26 mouse cellular contexts compared by ENCODE assay signal in genomic region chr9:107598385-107598784, GRCm38 (mm10). TPM values are rescaled to one million over a fixed set of nuclear protein-coding genes. Genes with fewer than 3 reads are reported as not detected.
DNase-seq lines count a peak whose midpoint lies in the region; ATAC-seq and TF ChIP-seq lines count a peak whose summit lies in the region.
"Had no signal": no experiment of that assay in that cellular context is flagged by ENCODE, and none has a peak within 500 bp of the region (broad histone marks: within the 10 kb centered on the region; RNA-seq: fewer than 3 reads in every experiment).

No protein-coding gene starts in this region.

- H3K79me2 ChIP-seq in liver, adult 2 months (ENCODE audit: control insufficient read depth, insufficient read depth, low read length) = no peaks in the 10 kb centered on the region

- TF ChIP-seq EP300 in liver, postnatal 0 days (IDR thresholded peaks at IDR 0.05; ENCODE audit: low read depth) = no peak
- no peak for TF ChIP-seq EP300 in ES-Bruce4 (IDR thresholded peaks at IDR 0.05; ENCODE audit: insufficient read depth, low read depth, low read length)
- no peak for TF ChIP-seq EP300 in stomach, postnatal 0 days (optimal IDR thresholded peaks at IDR 0.05)

- 73% methylated on average over 5 of the region's 5 CpGs for WGBS in kidney, embryonic 15.5 days
- WGBS in liver, adult 2 months = 38% methylated on average over 5 of the region's 5 CpGs
- 58% methylated on average over 5 of the region's 5 CpGs for WGBS in liver, postnatal 0 days (ENCODE audit: insufficient replicate concordance)
- WGBS in embryonic facial prominence, embryonic 10.5 days = 83% methylated on average over 5 of the region's 5 CpGs
- 64% methylated on average over 5 of the region's 5 CpGs for WGBS in stomach, postnatal 0 days

- no peak overlapping the region for H3K9ac ChIP-seq in kidney, embryonic 15.5 days
- peak overlapping the region; percentile 18 for H3K9ac ChIP-seq in liver, adult 2 months (ENCODE audit: low read depth, low read length)
- H3K9ac ChIP-seq in liver, postnatal 0 days (replicated peaks) = no peak overlapping the region
- H3K9ac ChIP-seq in ES-Bruce4 (ENCODE audit: low read depth, poor library complexity, severe bottlenecking) = no peak overlapping the region
- no peak overlapping the region; the same call in 1 of the 2 replicates for H3K9ac ChIP-seq in stomach, postnatal 0 days (ENCODE audit: low read length)
- H3K9ac ChIP-seq: embryonic facial prominence, embryonic 12.5 days; forebrain, postnatal 0 days; heart, embryonic 12.5 days; hindbrain, embryonic 14.5 days; liver, embryonic 14.5 days; lung, embryonic 15.5 days had no signal

- no peaks in the 10 kb centered on the region for H3K9me3 ChIP-seq in kidney, embryonic 15.5 days (replicated peaks)
- no peaks in the 10 kb centered on the region for H3K9me3 ChIP-seq in liver, postnatal 0 days (ENCODE audit: low read length)
- no peaks in the 10 kb centered on the region for H3K9me3 ChIP-seq in ES-Bruce4 (replicated peaks; ENCODE audit: control insufficient read depth, insufficient read depth, low read length, poor library complexity, severe bottlenecking)
- H3K9me3 ChIP-seq in embryonic facial prominence, embryonic 10.5 days = no peaks in the 10 kb centered on the region
- no peaks in the 10 kb centered on the region for H3K9me3 ChIP-seq in stomach, postnatal 0 days (ENCODE audit: control insufficient read depth, low read length)
- H3K9me3 ChIP-seq: embryonic facial prominence, embryonic 12.5 days; heart, embryonic 12.5 days; lung, embryonic 15.5 days had no signal

- H3K27me3 ChIP-seq in kidney, embryonic 15.5 days = 0 out of 2 replicates have a peak, but pooled peaks cover 3% of the 10 kb centered on the region
- no peaks in the 10 kb centered on the region for H3K27me3 ChIP-seq in liver, adult 2 months (ENCODE audit: control insufficient read depth, insufficient read depth, low read length)
- no peaks in the 10 kb centered on the region for H3K27me3 ChIP-seq in liver, postnatal 0 days (ENCODE audit: insufficient read depth, low read length)
- H3K27me3 ChIP-seq in ES-Bruce4 (ENCODE audit: control insufficient read depth, insufficient read depth, low read length, poor library complexity, severe bottlenecking) = no peaks in the 10 kb centered on the region
- H3K27me3 ChIP-seq in embryonic facial prominence, embryonic 10.5 days (replicated peaks; ENCODE audit: low read depth, poor library complexity, severe bottlenecking) = peaks cover 24% of the 10 kb centered on the region
- no peaks in the 10 kb centered on the region for H3K27me3 ChIP-seq in stomach, postnatal 0 days (ENCODE audit: control insufficient read depth, insufficient read depth, low read length)
- H3K27me3 ChIP-seq: Patski had no signal

- peaks cover 22% of the 10 kb centered on the region for H3K4me1 ChIP-seq in kidney, embryonic 15.5 days
- peaks cover 16% of the 10 kb centered on the region for H3K4me1 ChIP-seq in liver, adult 2 months (ENCODE audit: control insufficient read depth, insufficient read depth, low read length)
- peaks cover 12% of the 10 kb centered on the region for H3K4me1 ChIP-seq in liver, postnatal 0 days (ENCODE audit: insufficient read depth)
- peaks cover 2% of the 10 kb centered on the region for H3K4me1 ChIP-seq in ES-Bruce4 (ENCODE audit: control insufficient read depth, insufficient read depth, low read length)
- H3K4me1 ChIP-seq in embryonic facial prominence, embryonic 10.5 days = peaks cover 21% of the 10 kb centered on the region
- no peaks in the 10 kb centered on the region for H3K4me1 ChIP-seq in stomach, postnatal 0 days (replicated peaks; ENCODE audit: control insufficient read depth, insufficient read depth)

- H3K36me3 ChIP-seq in kidney, embryonic 15.5 days = peaks cover 46% of the 10 kb centered on the region
- H3K36me3 ChIP-seq in liver, adult 2 months (ENCODE audit: control insufficient read depth, insufficient read depth, low read length) = no peaks in the 10 kb centered on the region; the same call in 1 of the 2 replicates
- peaks cover 15% of the 10 kb centered on the region for H3K36me3 ChIP-seq in liver, postnatal 0 days (replicated peaks; ENCODE audit: insufficient read depth, low read length)
- H3K36me3 ChIP-seq in ES-Bruce4 (ENCODE audit: control insufficient read depth, insufficient read depth, low read length, poor library complexity, severe bottlenecking) = no peaks in the 10 kb centered on the region
- H3K36me3 ChIP-seq in embryonic facial prominence, embryonic 10.5 days (replicated peaks) = peaks cover 23% of the 10 kb centered on the region
- H3K36me3 ChIP-seq in stomach, postnatal 0 days (ENCODE audit: control insufficient read depth, insufficient read depth, low read length) = peaks cover 5% of the 10 kb centered on the region; the same call in 1 of the 2 replicates

- peak; percentile 64 for DNase-seq in kidney, adult 11 months
- DNase-seq in liver, adult 2 months (ENCODE audit: extremely low read depth, low read depth, low spot score) = peak; percentile 79
- DNase-seq in liver, postnatal 0 days = no peak
- no peak for DNase-seq in embryonic facial prominence, embryonic 10.5 days (ENCODE audit: low spot score)
- no peak for DNase-seq in stomach, postnatal 0 days (ENCODE audit: low spot score)
- DNase-seq in cerebellum, adult 11 months = no peak
- DNase-seq: adrenal gland, postnatal 10 days; B cell, adult 2 months; cerebellum, adult 9-10 months; cerebellum, postnatal 36 days; forebrain, postnatal 0 days; gastrocnemius, postnatal 14 days; heart, adult 11 months; heart, postnatal 4 days had no signal

- no peak for TF ChIP-seq CTCF in liver, adult 2 months (IDR thresholded peaks at IDR 0.05; ENCODE audit: low read depth, low read length)
- TF ChIP-seq CTCF in liver, postnatal 0 days (IDR thresholded peaks at IDR 0.05; ENCODE audit: low read depth) = no peak
- TF ChIP-seq CTCF in ES-Bruce4 (IDR thresholded peaks at IDR 0.05; ENCODE audit: low read depth, low read length) = no peak
- TF ChIP-seq CTCF in stomach, postnatal 0 days (IDR thresholded peaks at IDR 0.05; ENCODE audit: low read depth) = no peak

- ATAC-seq in kidney, embryonic 15.5 days (replicated peaks; ENCODE audit: low FRiP score) = no peak
- no peak for ATAC-seq in liver, postnatal 0 days
- no peak for ATAC-seq in stomach, postnatal 0 days (ENCODE audit: low FRiP score, low TSS enrichment)
- ATAC-seq: forebrain, postnatal 0 days; Patski had no signal

- no peak overlapping the region for H3K4me2 ChIP-seq in kidney, embryonic 15.5 days
- H3K4me2 ChIP-seq in liver, postnatal 0 days (ENCODE audit: low read depth, low read length) = no peak overlapping the region
- H3K4me2 ChIP-seq in stomach, postnatal 0 days (replicated peaks; ENCODE audit: low read depth) = no peak overlapping the region
- H3K4me2 ChIP-seq: embryonic facial prominence, embryonic 12.5 days; heart, embryonic 12.5 days; hindbrain, embryonic 14.5 days; lung, embryonic 15.5 days; midbrain, embryonic 11.5 days had no signal

- no peak overlapping the region for H3K27ac ChIP-seq in kidney, embryonic 15.5 days
- peak overlapping the region; percentile 47 for H3K27ac ChIP-seq in liver, adult 2 months (replicated peaks; ENCODE audit: insufficient read depth, low read depth, low read length)
- no peak overlapping the region for H3K27ac ChIP-seq in liver, postnatal 0 days (ENCODE audit: low read depth)
- no peak overlapping the region for H3K27ac ChIP-seq in ES-Bruce4 (ENCODE audit: insufficient read depth, low read length)
- H3K27ac ChIP-seq in embryonic facial prominence, embryonic 10.5 days (replicated peaks) = no peak overlapping the region
- no peak overlapping the region for H3K27ac ChIP-seq in stomach, postnatal 0 days (replicated peaks)
- H3K27ac ChIP-seq: embryonic facial prominence, embryonic 12.5 days; hindbrain, embryonic 14.5 days; liver, embryonic 14.5 days; lung, embryonic 15.5 days had no signal

- TF ChIP-seq POLR2A in liver, adult 2 months (IDR thresholded peaks at IDR 0.05; ENCODE audit: extremely low read depth, insufficient read depth, low read length) = no peak
- no peak for TF ChIP-seq POLR2A in ES-Bruce4 (IDR thresholded peaks at IDR 0.05; ENCODE audit: insufficient read depth, low read length)

- no peak overlapping the region for H3K4me3 ChIP-seq in kidney, embryonic 15.5 days (replicated peaks)
- peak overlapping the region; percentile 8; the same call in 1 of the 2 replicates for H3K4me3 ChIP-seq in liver, adult 2 months (ENCODE audit: insufficient read depth, low read depth, low read length)
- no peak overlapping the region for H3K4me3 ChIP-seq in liver, postnatal 0 days (ENCODE audit: low read depth, low read length)
- H3K4me3 ChIP-seq in ES-Bruce4 (ENCODE audit: low read depth, low read length) = peak overlapping the region; percentile 35
- 0 out of 2 replicates have a peak overlapping the region, but pooled peaks have one; percentile 4 for H3K4me3 ChIP-seq in embryonic facial prominence, embryonic 10.5 days
- no peak overlapping the region for H3K4me3 ChIP-seq in stomach, postnatal 0 days (ENCODE audit: low read depth, low read length)
- H3K4me3 ChIP-seq: embryonic facial prominence, embryonic 12.5 days; heart, embryonic 12.5 days; lung, embryonic 15.5 days had no signal

RNA-seq across cellular contexts. Expression of gene Sema3b, which starts 10.6 kb away (rescaled TPM):
- polyA plus RNA-seq in kidney, embryonic 15.5 days (2015; fragmentation: Nextera tagmentation; extraction: Ambion mirVana) = 21.1 and 22.5 TPM in 2 replicates
- total RNA-seq in liver, adult 2 months (2014; rRNA removed) = 0.13 and 0.37 TPM in 2 replicates
- polyA plus RNA-seq in liver, adult 2 months (2012; rRNA removed) = 0.68 and 0.83 TPM in 2 replicates
- 0.41 and 0.56 TPM in 2 replicates for polyA plus RNA-seq in liver, postnatal 0 days (2015; fragmentation: Nextera tagmentation; extraction: Ambion mirVana)
- polyA plus RNA-seq in ES-Bruce4 (2011; ENCODE audit: insufficient read depth, insufficient read length, low read depth, missing spikeins) = 15.4 and 16.5 TPM in 2 replicates
- polyA plus RNA-seq in embryonic facial prominence, embryonic 10.5 days (2016; fragmentation: Nextera tagmentation; extraction: Ambion mirVana) = 2.7 TPM in 2 replicates
- polyA plus RNA-seq in stomach, postnatal 0 days (2015; fragmentation: Nextera tagmentation; extraction: Ambion mirVana) = 16.3 and 19.1 TPM in 2 replicates
- total RNA-seq: megakaryocyte progenitor cell, adult 5-6 weeks; monocyte, adult 5-6 weeks had no signal

RNA-seq across cellular contexts. Expression of gene Ifrd2, which starts 10.9 kb away (rescaled TPM):
- 47.8 and 55.8 TPM in 2 replicates for polyA plus RNA-seq in kidney, embryonic 15.5 days (2015; fragmentation: Nextera tagmentation; extraction: Ambion mirVana)
- total RNA-seq in liver, adult 2 months (2014; rRNA removed) = 21.5 and 32.2 TPM in 2 replicates
- polyA plus RNA-seq in liver, adult 2 months (2012; rRNA removed) = 54.6 and 56.2 TPM in 2 replicates
- polyA plus RNA-seq in liver, postnatal 0 days (2015; fragmentation: Nextera tagmentation; extraction: Ambion mirVana) = 63.6 and 68.0 TPM in 2 replicates
- polyA plus RNA-seq in ES-Bruce4 (2011; ENCODE audit: insufficient read depth, insufficient read length, low read depth, missing spikeins) = 43.8 and 45.3 TPM in 2 replicates
- polyA plus RNA-seq in embryonic facial prominence, embryonic 10.5 days (2016; fragmentation: Nextera tagmentation; extraction: Ambion mirVana) = 59.7 and 72.1 TPM in 2 replicates
- polyA plus RNA-seq in stomach, postnatal 0 days (2015; fragmentation: Nextera tagmentation; extraction: Ambion mirVana) = 35.5 and 42.7 TPM in 2 replicates

RNA-seq across cellular contexts. Expression of gene Hyal3, which starts 17.8 kb away (rescaled TPM):
- 1.3 TPM in 2 replicates for polyA plus RNA-seq in kidney, embryonic 15.5 days (2015; fragmentation: Nextera tagmentation; extraction: Ambion mirVana)
- total RNA-seq in liver, adult 2 months (2014; rRNA removed) = 0.13 and 0.18 TPM in 2 replicates
- polyA plus RNA-seq in liver, adult 2 months (2012; rRNA removed) = 0.29 and 0.54 TPM in 2 replicates
- 0.65 and 0.86 TPM in 2 replicates for polyA plus RNA-seq in liver, postnatal 0 days (2015; fragmentation: Nextera tagmentation; extraction: Ambion mirVana)
- 1.0 and 2.1 TPM in 2 replicates for polyA plus RNA-seq in ES-Bruce4 (2011; ENCODE audit: insufficient read depth, insufficient read length, low read depth, missing spikeins)
- polyA plus RNA-seq in embryonic facial prominence, embryonic 10.5 days (2016; fragmentation: Nextera tagmentation; extraction: Ambion mirVana) = 0.48 and 0.96 TPM in 2 replicates
- 1.3 and 1.4 TPM in 2 replicates for polyA plus RNA-seq in stomach, postnatal 0 days (2015; fragmentation: Nextera tagmentation; extraction: Ambion mirVana)
- total RNA-seq: monocyte, adult 5-6 weeks had no signal
- polyA plus RNA-seq: forebrain, embryonic 11.5 days had no signal

RNA-seq across cellular contexts. Expression of gene Naa80, which starts 19.7 kb away (rescaled TPM):
- polyA plus RNA-seq in kidney, embryonic 15.5 days (2015; fragmentation: Nextera tagmentation; extraction: Ambion mirVana) = 16.0 and 19.3 TPM in 2 replicates
- total RNA-seq in liver, adult 2 months (2014; rRNA removed) = 12.3 and 12.8 TPM in 2 replicates
- 88.5 and 130 TPM in 2 replicates for polyA plus RNA-seq in liver, adult 2 months (2012; rRNA removed)
- 10.4 and 11.6 TPM in 2 replicates for polyA plus RNA-seq in liver, postnatal 0 days (2015; fragmentation: Nextera tagmentation; extraction: Ambion mirVana)
- 18.6 and 21.1 TPM in 2 replicates for polyA plus RNA-seq in ES-Bruce4 (2011; ENCODE audit: insufficient read depth, insufficient read length, low read depth, missing spikeins)
- 18.9 and 20.3 TPM in 2 replicates for polyA plus RNA-seq in embryonic facial prominence, embryonic 10.5 days (2016; fragmentation: Nextera tagmentation; extraction: Ambion mirVana)
- 13.3 and 14.7 TPM in 2 replicates for polyA plus RNA-seq in stomach, postnatal 0 days (2015; fragmentation: Nextera tagmentation; extraction: Ambion mirVana)

RNA-seq across cellular contexts. Expression of gene Hyal1, which starts 21.7 kb away (rescaled TPM):
- 8.6 and 10.5 TPM in 2 replicates for polyA plus RNA-seq in kidney, embryonic 15.5 days (2015; fragmentation: Nextera tagmentation; extraction: Ambion mirVana)
- 33.2 TPM in 2 replicates for total RNA-seq in liver, adult 2 months (2014; rRNA removed)
- polyA plus RNA-seq in liver, adult 2 months (2012; rRNA removed) = 35.1 and 43.4 TPM in 2 replicates
- 2.5 and 3.3 TPM in 2 replicates for polyA plus RNA-seq in liver, postnatal 0 days (2015; fragmentation: Nextera tagmentation; extraction: Ambion mirVana)
- 25.8 and 29.7 TPM in 2 replicates for polyA plus RNA-seq in ES-Bruce4 (2011; ENCODE audit: insufficient read depth, insufficient read length, low read depth, missing spikeins)
- 8.4 and 9.1 TPM in 2 replicates for polyA plus RNA-seq in embryonic facial prominence, embryonic 10.5 days (2016; fragmentation: Nextera tagmentation; extraction: Ambion mirVana)
- polyA plus RNA-seq in stomach, postnatal 0 days (2015; fragmentation: Nextera tagmentation; extraction: Ambion mirVana) = 7.2 and 8.0 TPM in 2 replicates

Comparison
In these comparisons a context has a peak if more than half of its experiments do, and no peak if none do; other contexts are left out.
1. DNase-seq: peak in kidney, adult 11 months (single experiment) and liver, adult 2 months (single experiment); none in liver, postnatal 0 days (single experiment), embryonic facial prominence, embryonic 10.5 days (single experiment), stomach, postnatal 0 days (single experiment) and cerebellum, adult 11 months (single experiment).
2. H3K4me3 ChIP-seq: peak in liver, adult 2 months (single experiment), ES-Bruce4 (single experiment) and embryonic facial prominence, embryonic 10.5 days (single experiment); none in kidney, embryonic 15.5 days (single experiment), liver, postnatal 0 days (single experiment) and stomach, postnatal 0 days (single experiment).